Mouse (Mus musculus) retina, postnatal 7 days (tissue): ENCODE results near the gene 1700028J19Rik.

Source experiments
- DNase-seq: peaks from one replicate; pipeline ENCODE4 v3.0.0-alpha.2; 2012; ENCODE audit warnings: low read depth, low spot score

Gene 1700028J19Rik

GRCm38 (mm10) chr7:44246055-44246983 lies at the start of gene 1700028J19Rik, which contains the start of gene 2410002F23Rik:
Gene 1700028J19Rik, minus strand, starts transcription at chr7:44246695.
Gene 2410002F23Rik, plus strand, starts transcription at chr7:44246722.
- DNase-seq, result peak; percentile 90

- no peak for DNase-seq
Observed at GRCm38 (mm10) chr7:44291418-44291817, 44.9 kb upstream of the 1700028J19Rik start.

GRCm38 (mm10) chr7:44290986-44291385 lies 44.5 kb upstream of the 1700028J19Rik start:
- DNase-seq, result no peak

GRCm38 (mm10) chr7:44287760-44288159 lies 41.3 kb upstream of the 1700028J19Rik start:
- no peak for DNase-seq

GRCm38 (mm10) chr7:44281586-44281985 lies 35.1 kb upstream of the 1700028J19Rik start:
- no peak for DNase-seq

GRCm38 (mm10) chr7:44280959-44281358 lies 34.5 kb upstream of the 1700028J19Rik start:
- DNase-seq, result no peak

- no peak for DNase-seq
Observed at GRCm38 (mm10) chr7:44277250-44277622, 30.7 kb upstream of the 1700028J19Rik start.

GRCm38 (mm10) chr7:44276461-44277249 lies 30.2 kb upstream of the 1700028J19Rik start:
- DNase-seq, result no peak

GRCm38 (mm10) chr7:44275546-44275945 lies 29.1 kb upstream of the 1700028J19Rik start:
- DNase-seq, result no peak

GRCm38 (mm10) chr7:44274096-44274495 lies 27.6 kb upstream of the 1700028J19Rik start:
- DNase-seq, result no peak

GRCm38 (mm10) chr7:44273446-44273845 lies 27.0 kb upstream of the 1700028J19Rik start:
- no peak for DNase-seq

GRCm38 (mm10) chr7:44272546-44272945 lies 26.1 kb upstream of the 1700028J19Rik start:
- DNase-seq, result no peak

GRCm38 (mm10) chr7:44271309-44271708 lies 24.8 kb upstream of the 1700028J19Rik start:
- no peak for DNase-seq

GRCm38 (mm10) chr7:44269397-44269796 lies 22.9 kb upstream of the 1700028J19Rik start:
- no peak for DNase-seq

- DNase-seq, result no peak
Observed at GRCm38 (mm10) chr7:44268117-44268516, 21.6 kb upstream of the 1700028J19Rik start.

GRCm38 (mm10) chr7:44262791-44263643 lies 16.5 kb upstream of the 1700028J19Rik start:
- DNase-seq, result peak; percentile 93

GRCm38 (mm10) chr7:44261147-44261546 lies 14.7 kb upstream of the 1700028J19Rik start, which contains the start of gene Gm15517:
Gene Gm15517, plus strand, starts transcription at chr7:44261447.
- DNase-seq, result no peak

- no peak for DNase-seq
Observed at GRCm38 (mm10) chr7:44260410-44260809, 13.9 kb upstream of the 1700028J19Rik start.

GRCm38 (mm10) chr7:44257278-44257677 lies 10.8 kb upstream of the 1700028J19Rik start, which contains the start of gene Acp4:
Gene Acp4, minus strand, starts transcription at chr7:44257378.
- no peak for DNase-seq

- no peak for DNase-seq
Observed at GRCm38 (mm10) chr7:44254930-44255329, 8.4 kb upstream of the 1700028J19Rik start.

- no peak for DNase-seq
Observed at GRCm38 (mm10) chr7:44253023-44253616, 6.6 kb upstream of the 1700028J19Rik start.
